Mouse (Mus musculus): ENCODE results near the gene Sox13. TPM values are rescaled to one million over a fixed set of nuclear protein-coding genes. Genes with fewer than 3 reads are reported as not detected.
"Not testable (repeated sequence)": the region's sequence is repeated elsewhere in the genome, so short reads cannot be mapped to it uniquely, and the experiment has no call there.

Gene Sox13
- polyA plus RNA-seq, 1 experiment from 2014 or later: 12.5 TPM

DNA sequence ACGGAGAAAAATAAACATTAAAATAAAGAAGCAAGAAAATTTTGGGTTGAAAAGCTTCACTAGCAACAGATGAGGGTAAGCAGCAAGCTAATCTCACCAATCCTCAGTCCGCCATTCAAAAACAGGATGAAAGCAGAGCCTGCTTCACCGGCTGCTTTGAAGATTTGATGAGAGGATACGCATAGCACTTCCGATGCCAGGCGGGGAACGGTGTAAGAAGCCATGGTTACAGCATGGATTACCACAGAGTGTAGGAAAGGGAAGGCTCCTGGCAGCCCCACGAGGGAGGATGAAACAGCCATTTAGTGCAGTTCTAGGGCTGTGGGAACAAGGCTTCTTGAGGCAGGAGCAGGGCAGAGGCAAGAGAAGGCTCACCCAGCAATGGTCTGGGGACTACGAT is 72.4 kb downstream of the Sox13 start:
- no peaks in the 10 kb centered on the region for H3K36me3 ChIP-seq (ENCODE audit: control insufficient read depth, insufficient read depth, low read length)
- no peak for DNase-seq (ENCODE audit: low spot score)
- H3K4me3 ChIP-seq (ENCODE audit: low read depth, low read length): no peak overlapping the region
- no peak overlapping the region for H3K4me2 ChIP-seq (replicated peaks; ENCODE audit: low read depth, low read length)
- no peak overlapping the region for H3K27ac ChIP-seq (ENCODE audit: low read depth, low read length)
- no peaks in the 10 kb centered on the region for H3K9me3 ChIP-seq (ENCODE audit: control insufficient read depth, low read length)
- no peak for ATAC-seq (ENCODE audit: low FRiP score)
- WGBS: 71% methylated on average over 9 of the region's 9 CpGs
- H3K9ac ChIP-seq (ENCODE audit: low read depth, low read length): no peak overlapping the region
- H3K4me1 ChIP-seq (replicated peaks; ENCODE audit: control insufficient read depth, insufficient read depth, low read length): no peaks in the 10 kb centered on the region
- H3K27me3 ChIP-seq (ENCODE audit: control insufficient read depth, insufficient read depth, low read length): no peaks in the 10 kb centered on the region

DNA sequence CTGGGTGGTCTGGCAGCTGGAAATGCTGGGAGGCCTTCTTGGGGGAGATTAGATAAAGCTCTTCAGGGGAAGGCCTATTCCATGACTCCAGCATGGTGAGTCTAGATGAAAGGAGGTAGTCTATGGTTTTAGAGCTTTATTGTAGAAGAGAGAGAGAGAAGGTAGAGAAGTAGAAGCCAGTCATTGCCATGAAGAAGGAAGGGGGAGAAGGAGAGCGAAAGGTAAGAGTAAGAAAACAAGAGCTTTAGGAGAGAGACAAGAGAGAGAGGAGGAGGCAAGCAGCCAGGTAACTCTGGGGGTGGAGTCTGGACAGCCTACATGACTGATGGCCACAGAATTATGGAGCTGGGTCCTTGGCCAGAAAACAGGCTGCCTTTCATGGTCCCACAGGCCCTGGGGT is 74.0 kb downstream of the Sox13 start, which contains the start of gene Ren1:
Gene Ren1, plus strand, starts transcription at position 301 of the 400 bp plus-strand sequence.
- no peak within 1 kb of the TSS for H3K27ac ChIP-seq (ENCODE audit: low read depth, low read length)
- 91% methylated on average over 1 of the region's 1 CpGs for WGBS

DNA sequence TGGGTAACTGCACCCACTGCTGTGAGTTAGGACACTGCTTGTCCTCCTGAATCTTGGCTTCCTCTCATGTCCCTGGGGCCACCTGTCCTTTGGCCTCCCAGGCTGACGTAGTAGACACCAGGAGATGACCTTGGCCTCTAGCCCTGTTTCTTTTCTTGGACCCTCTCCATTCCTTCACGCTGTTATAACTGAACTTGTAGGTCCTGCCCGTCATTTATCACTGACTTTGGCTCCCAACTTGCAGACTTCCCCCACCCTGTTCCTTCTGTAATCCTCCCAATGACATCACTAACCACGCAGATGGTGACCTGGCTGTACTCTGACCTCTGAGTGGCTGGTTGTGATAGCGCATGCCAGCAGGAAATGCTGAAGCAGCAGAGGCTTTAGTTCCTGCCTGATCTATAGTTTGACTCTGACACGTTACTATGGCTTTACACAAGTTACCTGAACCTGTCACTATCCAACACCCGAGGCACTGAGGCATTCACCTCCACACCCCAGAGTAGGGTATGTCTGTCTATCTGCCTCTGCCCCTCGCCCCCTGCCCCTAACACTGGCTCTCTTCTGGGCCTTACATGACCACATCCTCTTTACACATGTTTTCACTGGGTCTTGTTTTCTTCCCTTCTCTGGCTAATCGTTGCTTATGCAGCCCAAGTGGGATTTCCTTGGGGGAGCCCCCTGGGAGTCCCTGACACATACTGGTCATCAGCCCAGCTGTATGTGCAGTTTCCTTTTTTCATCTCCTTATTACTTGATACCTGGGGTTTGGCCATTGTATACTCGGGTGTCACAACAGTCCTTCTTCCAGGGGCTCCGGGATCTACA is 76.3 kb downstream of the Sox13 start:
- H3K27ac ChIP-seq (ENCODE audit: low read depth, low read length): no peak overlapping the region
- 78% methylated on average over 11 of the region's 11 CpGs for WGBS
- no peak overlapping the region for H3K4me3 ChIP-seq (ENCODE audit: low read depth, low read length)
- H3K4me1 ChIP-seq (replicated peaks; ENCODE audit: control insufficient read depth, insufficient read depth, low read length): no peaks in the 10 kb centered on the region
- H3K9me3 ChIP-seq (ENCODE audit: control insufficient read depth, low read length): no peaks in the 10 kb centered on the region
- H3K9ac ChIP-seq (ENCODE audit: low read depth, low read length): no peak overlapping the region
- no peak for ATAC-seq (ENCODE audit: low FRiP score)
- no peak for DNase-seq (ENCODE audit: low spot score)
- no peaks in the 10 kb centered on the region for H3K27me3 ChIP-seq (ENCODE audit: control insufficient read depth, insufficient read depth, low read length)
- H3K4me2 ChIP-seq (replicated peaks; ENCODE audit: low read depth, low read length): no peak overlapping the region
- H3K36me3 ChIP-seq (ENCODE audit: control insufficient read depth, insufficient read depth, low read length): no peaks in the 10 kb centered on the region

More for the DNA sequence above, 74.0 kb downstream of the Sox13 start, which contains the start of gene Ren1:
- Histone ChIP-seq H3K4me2 (replicated peaks; ENCODE audit: low read depth, low read length) (no peak within 1 kb of the TSS), H3K9me3 (ENCODE audit: control insufficient read depth, low read length) (no peaks in the 10 kb centered on the region), H3K27me3 (ENCODE audit: control insufficient read depth, insufficient read depth, low read length) (no peaks in the 10 kb centered on the region), H3K9ac (ENCODE audit: low read depth, low read length) (no peak within 1 kb of the TSS), H3K4me1 (replicated peaks; ENCODE audit: control insufficient read depth, insufficient read depth, low read length) (no peaks in the 10 kb centered on the region), H3K36me3 (ENCODE audit: control insufficient read depth, insufficient read depth, low read length) (no peaks in the 10 kb centered on the region), H3K4me3 (ENCODE audit: low read depth, low read length) (no peak within 1 kb of the TSS)
- no peak for DNase-seq (ENCODE audit: low spot score)
- ATAC-seq (ENCODE audit: low FRiP score): no peak

DNA sequence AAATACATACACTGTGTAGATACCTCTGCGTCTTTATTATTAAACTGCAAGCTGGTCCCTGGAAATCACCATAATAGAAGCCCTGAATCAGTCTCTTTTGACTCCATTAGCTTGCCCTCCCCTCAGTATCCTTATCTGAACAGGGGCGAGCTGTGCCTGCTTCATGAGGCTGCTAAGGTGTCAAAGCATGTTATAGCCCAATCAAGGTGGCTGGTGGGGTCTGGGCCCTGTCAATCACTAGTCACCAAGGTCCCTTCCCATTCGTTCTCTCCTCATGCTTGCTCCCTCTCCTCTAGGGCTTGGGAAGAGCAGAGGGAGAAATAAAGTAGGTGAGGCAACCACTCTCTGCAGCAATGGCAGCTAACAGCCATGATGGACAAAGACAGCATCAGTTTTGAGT is 77.0 kb downstream of the Sox13 start:
- Histone ChIP-seq H3K4me2 (replicated peaks; ENCODE audit: low read depth, low read length) (no peak overlapping the region), H3K27ac (ENCODE audit: low read depth, low read length) (no peak overlapping the region), H3K36me3 (ENCODE audit: control insufficient read depth, insufficient read depth, low read length) (no peaks in the 10 kb centered on the region), H3K9ac (ENCODE audit: low read depth, low read length) (no peak overlapping the region), H3K4me3 (ENCODE audit: low read depth, low read length) (no peak overlapping the region), H3K27me3 (ENCODE audit: control insufficient read depth, insufficient read depth, low read length) (no peaks in the 10 kb centered on the region), H3K9me3 (ENCODE audit: control insufficient read depth, low read length) (no peaks in the 10 kb centered on the region), H3K4me1 (replicated peaks; ENCODE audit: control insufficient read depth, insufficient read depth, low read length) (no peaks in the 10 kb centered on the region)
- ATAC-seq (ENCODE audit: low FRiP score): no peak
- DNase-seq (ENCODE audit: low spot score): no peak
- WGBS: 79% methylated on average over 3 of the region's 3 CpGs

DNA sequence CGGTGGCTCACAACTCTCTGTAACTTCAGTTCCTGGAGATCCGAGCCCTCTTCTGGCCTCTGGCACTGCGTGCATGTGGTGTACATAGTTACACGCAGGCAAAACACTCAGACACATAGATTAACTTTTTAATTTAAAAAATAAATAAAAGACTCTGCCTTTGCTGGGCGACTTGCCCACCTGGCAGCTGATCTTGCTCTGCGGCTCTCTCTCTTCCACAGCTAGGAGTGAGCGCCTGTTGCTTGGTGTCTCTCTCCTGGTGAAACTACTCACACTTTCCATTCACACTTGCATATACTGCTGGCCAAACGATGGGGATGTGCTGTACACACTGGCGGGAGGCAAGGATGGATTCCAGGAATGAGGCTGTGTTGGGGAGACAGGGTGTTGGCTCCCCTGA is 77.6 kb downstream of the Sox13 start:
- H3K9ac ChIP-seq (ENCODE audit: low read depth, low read length): no peak overlapping the region
- no peaks in the 10 kb centered on the region for H3K9me3 ChIP-seq (ENCODE audit: control insufficient read depth, low read length)
- DNase-seq (ENCODE audit: low spot score) (no peak), ATAC-seq (ENCODE audit: low FRiP score) (no peak)
- no peaks in the 10 kb centered on the region for H3K4me1 ChIP-seq (replicated peaks; ENCODE audit: control insufficient read depth, insufficient read depth, low read length)
- H3K36me3 ChIP-seq (ENCODE audit: control insufficient read depth, insufficient read depth, low read length): no peaks in the 10 kb centered on the region
- H3K27me3 ChIP-seq (ENCODE audit: control insufficient read depth, insufficient read depth, low read length): no peaks in the 10 kb centered on the region
- no peak overlapping the region for H3K4me2 ChIP-seq (replicated peaks; ENCODE audit: low read depth, low read length)
- no peak overlapping the region for H3K27ac ChIP-seq (ENCODE audit: low read depth, low read length)
- WGBS: 90% methylated on average over 9 of the region's 9 CpGs
- no peak overlapping the region for H3K4me3 ChIP-seq (ENCODE audit: low read depth, low read length)

DNA sequence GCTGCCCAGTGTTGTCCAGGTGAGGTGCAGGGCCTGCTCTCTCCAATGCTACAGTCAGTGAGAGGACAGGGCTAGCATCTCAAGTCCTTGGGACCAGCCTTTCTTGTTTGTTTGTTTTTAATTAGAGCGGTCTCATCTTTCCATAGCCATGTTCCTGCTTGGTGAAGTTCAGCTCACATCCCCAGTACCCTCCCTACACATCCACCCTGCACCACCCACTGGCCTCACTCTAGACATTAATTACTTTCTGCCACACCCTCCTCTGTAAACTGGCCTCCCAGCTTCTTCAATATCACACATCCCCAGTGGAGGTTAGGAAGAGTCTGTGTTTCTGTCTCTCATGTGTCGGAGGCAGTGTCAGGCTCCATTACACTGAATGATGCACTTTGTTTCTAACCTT is 79.8 kb downstream of the Sox13 start:
- Histone ChIP-seq H3K27me3 (ENCODE audit: control insufficient read depth, insufficient read depth, low read length) (no peaks in the 10 kb centered on the region), H3K9ac (ENCODE audit: low read depth, low read length) (no peak overlapping the region), H3K4me2 (replicated peaks; ENCODE audit: low read depth, low read length) (no peak overlapping the region), H3K36me3 (ENCODE audit: control insufficient read depth, insufficient read depth, low read length) (no peaks in the 10 kb centered on the region), H3K4me3 (ENCODE audit: low read depth, low read length) (no peak overlapping the region), H3K27ac (ENCODE audit: low read depth, low read length) (no peak overlapping the region), H3K4me1 (replicated peaks; ENCODE audit: control insufficient read depth, insufficient read depth, low read length) (no peaks in the 10 kb centered on the region), H3K9me3 (ENCODE audit: control insufficient read depth, low read length) (no peaks in the 10 kb centered on the region)
- no peak for ATAC-seq (ENCODE audit: low FRiP score)
- 90% methylated on average over 2 of the region's 2 CpGs for WGBS
- DNase-seq (ENCODE audit: low spot score): no peak

DNA sequence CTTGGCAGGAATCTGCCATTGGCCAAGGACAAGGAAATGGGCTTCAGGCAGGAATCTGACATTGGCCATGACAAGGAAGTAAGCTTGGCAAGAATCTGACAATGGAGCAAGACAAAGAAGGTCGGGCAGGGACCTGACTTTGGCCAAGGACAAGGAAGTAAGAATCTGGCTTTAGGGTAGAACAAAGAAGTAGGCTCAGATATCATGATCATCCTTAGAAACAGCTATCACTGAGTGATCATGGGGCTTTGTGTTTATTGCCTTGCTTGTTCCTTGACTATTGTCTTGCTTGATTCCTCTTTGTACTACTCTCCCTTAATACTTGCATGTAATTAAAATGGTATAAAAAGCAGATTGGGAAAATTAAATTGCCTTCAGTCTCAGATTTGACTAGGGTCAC is 83.8 kb downstream of the Sox13 start:
- not testable (repeated sequence) for ATAC-seq (ENCODE audit: low FRiP score); H3K36me3 ChIP-seq (ENCODE audit: control insufficient read depth, insufficient read depth, low read length); DNase-seq (ENCODE audit: low spot score); H3K27me3 ChIP-seq (ENCODE audit: control insufficient read depth, insufficient read depth, low read length); H3K4me1 ChIP-seq (replicated peaks; ENCODE audit: control insufficient read depth, insufficient read depth, low read length); H3K4me3 ChIP-seq (ENCODE audit: low read depth, low read length); H3K4me2 ChIP-seq (replicated peaks; ENCODE audit: low read depth, low read length); H3K27ac ChIP-seq (ENCODE audit: low read depth, low read length); H3K9me3 ChIP-seq (ENCODE audit: control insufficient read depth, low read length); H3K9ac ChIP-seq (ENCODE audit: low read depth, low read length)
- 75% methylated on average over 1 of the region's 1 CpGs for WGBS

DNA sequence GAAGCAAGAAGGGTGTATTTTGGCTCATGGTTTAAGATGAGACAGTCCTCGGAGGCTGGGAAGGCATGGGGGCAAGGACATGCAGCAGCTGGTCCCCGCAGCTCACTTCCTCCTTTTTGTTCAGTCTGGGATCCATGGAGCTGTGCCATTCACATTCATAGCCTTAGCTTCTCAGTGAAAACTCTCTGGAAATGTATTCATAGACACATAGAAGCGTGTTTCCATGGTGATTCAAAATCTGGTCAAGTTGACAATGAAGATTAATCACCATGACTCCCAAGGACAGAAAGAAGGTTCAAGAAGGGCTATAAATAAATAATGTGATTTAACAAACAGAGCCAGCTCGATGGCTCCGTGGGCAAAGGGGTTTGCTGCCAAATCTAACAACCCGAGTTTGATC is 90.2 kb downstream of the Sox13 start:
- Histone ChIP-seq H3K27me3 (ENCODE audit: control insufficient read depth, insufficient read depth, low read length) (no peaks in the 10 kb centered on the region; the same call in 1 of the 2 replicates), H3K4me1 (replicated peaks; ENCODE audit: control insufficient read depth, insufficient read depth, low read length) (0 out of 2 replicates have a peak, but pooled peaks cover 2% of the 10 kb centered on the region), H3K9me3 (ENCODE audit: control insufficient read depth, low read length) (no peaks in the 10 kb centered on the region), H3K9ac (ENCODE audit: low read depth, low read length) (no peak overlapping the region), H3K36me3 (ENCODE audit: control insufficient read depth, insufficient read depth, low read length) (no peaks in the 10 kb centered on the region), H3K4me3 (ENCODE audit: low read depth, low read length) (no peak overlapping the region), H3K4me2 (replicated peaks; ENCODE audit: low read depth, low read length) (no peak overlapping the region), H3K27ac (ENCODE audit: low read depth, low read length) (no peak overlapping the region)
- WGBS: 67% methylated on average over 6 of the region's 6 CpGs
- ATAC-seq (ENCODE audit: low FRiP score) (no peak), DNase-seq (ENCODE audit: low spot score) (no peak)

All from hindbrain, embryonic 11.5 days (tissue).